Mouse (Mus musculus) bone marrow, adult 2 months (tissue): ENCODE measurements around the gene Atp2b4.

ENCODE experiments used
- CTCF ChIP-seq: fragments of 200-500 bp; IDR thresholded peaks from 2 replicates; pipeline ENCODE4 v1.5.1; 2011; ENCODE audit warnings: low read length, control low read depth; ENCODE audit not compliant: control insufficient read depth, insufficient read depth
- POLR2A ChIP-seq: fragments of 200-500 bp; IDR thresholded peaks from 2 replicates; pipeline ENCODE4 v1.6.1; 2011; ENCODE audit warnings: low read depth, mild to moderate bottlenecking, control low read depth, low read length, borderline replicate concordance; ENCODE audit not compliant: control insufficient read depth

GRCm38 (mm10) chr1:133710895-133711294, 89.9 kb downstream of the Atp2b4 start:
- TF ChIP-seq CTCF (no peak), POLR2A (no peak)
